Mouse (Mus musculus) right cerebral cortex, adult 2 months (tissue): ENCODE measurements around the gene Zc3hav1l.

Experiments used
- DNase-seq, 2 experiments: peaks; one replicate each; pipeline ENCODE4 v3.0.0; 2021 to 2022; ENCODE audit warnings: low spot score in 2 of 2

Zc3hav1l gene

DNA sequence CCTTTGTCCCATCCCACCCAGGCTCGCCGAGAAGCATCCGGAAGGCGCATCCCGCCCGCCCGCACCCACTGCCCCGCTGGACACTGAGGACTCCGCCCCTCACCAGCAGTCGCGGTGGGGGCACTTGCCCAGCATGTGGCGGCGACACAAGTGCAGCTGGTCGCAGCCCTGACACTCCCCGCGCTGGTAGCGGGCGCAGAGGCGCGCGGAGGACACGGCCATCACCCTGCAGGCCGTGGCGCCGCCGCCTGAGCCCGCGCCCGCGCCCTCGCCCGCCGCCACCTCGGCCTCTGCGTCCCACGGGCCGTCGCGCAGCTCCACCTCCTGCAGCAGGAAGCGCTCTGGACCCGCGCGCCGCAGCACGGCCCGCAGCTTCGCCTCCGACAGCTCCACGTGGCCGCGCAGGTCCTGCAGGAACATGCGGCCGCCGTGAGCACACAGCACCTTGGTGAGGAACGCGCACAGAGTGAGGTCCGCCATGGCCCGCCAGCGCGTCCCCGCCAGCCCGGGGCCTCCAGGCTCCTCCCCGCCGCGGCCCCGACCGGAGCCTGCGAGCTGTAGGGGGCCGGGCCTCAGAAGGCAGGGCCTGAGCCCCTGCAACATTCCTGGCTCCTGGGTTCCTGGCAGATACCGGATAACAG, at the start of gene Zc3hav1l:
TSS of gene Zc3hav1l (minus strand) at position 499 of the 641 bp plus-strand sequence.
- DNase-seq: peak; percentile 35 to 60

DNA sequence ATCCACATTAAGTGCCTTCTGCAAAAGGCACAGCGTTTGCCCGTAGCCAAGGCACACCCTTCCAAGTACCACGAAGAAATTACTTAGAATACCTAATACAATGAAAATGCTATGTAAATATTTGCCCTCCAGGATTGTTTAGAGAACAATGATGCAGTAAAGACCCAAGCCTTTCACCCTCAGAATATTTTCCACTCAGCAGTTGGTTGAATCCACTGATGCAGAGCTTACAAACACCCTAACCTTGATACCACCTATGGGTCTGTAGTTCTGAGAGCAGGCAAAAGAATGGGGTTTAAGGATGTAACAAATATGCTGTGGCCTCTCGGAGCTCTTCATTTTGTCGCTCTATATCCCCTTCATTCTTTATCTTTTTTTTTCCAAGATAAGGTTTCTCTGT, 48.8 kb upstream of the Zc3hav1l start:
- DNase-seq: no peak

DNA sequence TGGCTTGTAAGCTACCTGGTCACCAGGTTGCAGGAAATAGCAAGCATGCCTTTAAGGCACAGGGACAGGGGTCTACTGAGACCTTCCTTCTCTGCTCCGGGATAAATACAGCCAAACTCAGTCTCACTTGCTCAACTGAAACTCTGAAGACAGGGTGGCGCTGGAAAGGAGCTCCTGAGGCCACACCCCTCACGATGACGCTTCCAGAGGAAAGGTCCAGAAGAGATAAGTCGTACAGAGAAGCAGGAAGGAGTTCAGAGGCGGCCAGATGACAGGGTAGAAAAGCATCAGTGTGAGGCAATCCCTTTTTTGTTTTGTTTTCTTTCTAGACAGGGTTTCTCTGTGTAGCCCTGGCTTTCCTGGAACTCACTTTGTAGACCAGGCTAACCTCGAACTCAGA, 46.7 kb upstream of the Zc3hav1l start:
- DNase-seq: no peak

DNA sequence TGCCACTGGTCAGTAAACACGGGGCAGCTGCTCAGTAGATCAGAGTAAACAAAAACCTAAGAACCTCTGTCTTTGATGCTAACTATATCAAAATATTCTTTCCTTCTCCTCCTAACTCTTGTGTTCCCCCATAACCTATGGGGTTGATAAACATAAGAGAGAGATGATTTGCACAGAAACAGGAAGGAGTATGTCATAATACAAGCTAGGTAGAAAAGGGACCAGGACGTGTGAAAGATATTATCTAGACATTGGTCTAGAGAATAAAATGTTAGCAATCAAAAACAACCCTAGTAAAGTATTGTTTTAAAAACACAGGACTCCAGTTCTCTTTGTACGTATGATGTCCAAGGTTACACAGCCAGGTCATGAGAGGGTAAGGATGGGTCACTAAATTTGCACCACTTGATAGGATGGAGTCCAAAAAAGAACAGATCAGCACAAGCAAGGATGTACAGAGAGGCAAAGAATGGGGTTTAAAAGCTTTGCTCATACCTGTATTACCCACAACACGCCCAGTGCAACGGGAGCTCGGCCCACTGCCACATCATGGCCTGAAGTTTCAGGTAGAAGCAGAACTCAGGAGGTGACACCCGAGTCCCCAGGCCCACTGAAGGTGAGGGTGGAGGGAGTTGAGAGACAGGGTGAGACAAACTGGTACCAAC, 45.1 kb upstream of the Zc3hav1l start:
- DNase-seq: no peak

DNA sequence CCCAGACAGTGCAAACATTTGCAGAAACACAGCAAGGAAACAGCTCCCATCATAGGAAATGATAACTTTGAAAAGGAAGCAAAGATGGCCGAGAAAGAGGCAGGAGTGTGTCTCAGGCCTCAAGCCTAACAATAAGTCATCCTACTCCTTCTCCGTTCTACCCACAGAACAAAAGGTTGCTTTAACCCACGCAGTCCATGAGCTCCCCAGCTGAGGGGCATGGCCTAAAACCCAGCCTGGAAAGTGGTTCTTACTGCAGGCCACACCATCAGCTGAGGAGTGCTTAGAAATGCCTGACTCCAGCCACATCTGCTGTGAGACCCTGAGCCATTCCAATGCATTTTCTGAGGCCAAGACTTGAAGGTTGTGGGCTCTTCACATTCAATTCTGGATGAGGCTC, 44.5 kb upstream of the Zc3hav1l start:
- no peak for DNase-seq

DNA sequence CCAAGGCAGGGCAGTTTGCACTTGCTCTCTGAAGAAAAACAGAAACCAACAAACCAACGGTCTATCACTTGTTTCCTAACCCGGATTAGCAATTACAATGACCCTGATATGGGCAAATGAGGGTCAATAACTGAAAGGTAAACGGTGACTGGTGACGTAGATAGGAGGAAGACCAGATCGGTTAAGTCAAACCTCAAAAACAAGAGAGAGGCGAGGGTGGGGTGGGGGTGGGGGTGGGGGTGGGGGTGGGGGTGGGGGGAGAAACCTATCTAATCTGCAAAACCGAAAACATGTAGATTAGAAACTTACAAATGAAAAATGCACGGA, 43.6 kb upstream of the Zc3hav1l start:
- no peak for DNase-seq

DNA sequence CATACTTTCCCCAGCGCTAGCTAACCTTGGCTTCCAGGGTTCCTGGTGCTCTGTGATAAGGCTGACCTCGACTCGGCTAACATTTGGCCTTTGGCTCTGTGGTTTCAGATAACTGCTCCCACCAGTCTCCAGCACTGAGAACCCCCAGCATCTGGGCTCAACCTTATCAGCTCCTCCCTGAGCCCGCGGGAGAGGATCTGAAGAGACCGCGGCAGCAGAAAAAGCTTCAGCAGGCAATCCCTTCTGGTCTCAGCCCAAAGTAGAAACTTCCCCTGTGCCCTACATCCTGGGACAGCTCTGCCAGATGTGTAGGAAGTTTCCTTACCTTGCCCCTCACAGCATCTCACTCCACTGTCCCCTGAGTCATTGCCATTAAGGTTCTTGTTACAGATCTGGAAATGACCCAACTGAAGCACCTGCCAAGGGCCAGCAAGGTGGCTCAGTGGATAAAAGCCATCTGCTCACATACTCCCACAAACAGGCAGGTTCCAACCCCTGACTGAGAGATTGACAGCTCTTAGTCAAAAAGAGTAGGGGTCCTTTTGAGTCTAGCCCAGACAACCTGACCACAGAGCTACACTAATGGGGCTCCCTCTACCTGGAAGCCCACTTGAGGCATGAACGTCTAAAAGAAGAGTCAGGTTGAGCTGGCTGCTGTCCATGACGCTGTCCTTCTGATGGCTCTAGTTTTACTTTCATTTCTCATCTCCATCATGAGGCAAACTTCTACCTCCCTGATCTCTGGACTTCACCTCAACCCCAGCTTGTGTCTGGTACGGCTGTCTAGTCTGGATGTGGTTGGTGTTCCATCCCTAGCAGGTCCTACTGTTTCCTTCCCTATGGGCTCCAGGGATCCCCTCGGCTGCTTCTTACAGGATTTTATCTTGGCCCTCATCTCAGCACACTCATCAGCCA, 42.9 kb upstream of the Zc3hav1l start:
- no peak for DNase-seq

DNA sequence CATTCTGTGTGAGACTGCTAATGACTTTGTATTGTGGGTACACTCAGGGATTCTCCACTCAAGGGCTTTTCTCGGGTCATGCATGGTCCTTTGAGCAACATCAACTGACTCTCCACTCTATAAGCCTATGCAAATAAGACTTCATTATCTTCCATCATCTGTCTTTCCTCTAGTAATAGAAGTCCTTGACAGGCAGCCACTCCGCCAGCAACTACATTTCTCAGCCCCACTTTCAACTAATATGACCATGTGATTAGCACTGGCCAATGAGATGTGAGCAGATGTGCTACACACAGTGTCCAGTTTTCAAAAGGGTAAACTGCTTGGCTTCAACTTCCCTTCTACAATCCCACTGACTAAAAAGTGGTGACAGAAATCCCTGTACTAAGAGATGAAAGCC, 40.0 kb upstream of the Zc3hav1l start:
- DNase-seq: no peak

DNA sequence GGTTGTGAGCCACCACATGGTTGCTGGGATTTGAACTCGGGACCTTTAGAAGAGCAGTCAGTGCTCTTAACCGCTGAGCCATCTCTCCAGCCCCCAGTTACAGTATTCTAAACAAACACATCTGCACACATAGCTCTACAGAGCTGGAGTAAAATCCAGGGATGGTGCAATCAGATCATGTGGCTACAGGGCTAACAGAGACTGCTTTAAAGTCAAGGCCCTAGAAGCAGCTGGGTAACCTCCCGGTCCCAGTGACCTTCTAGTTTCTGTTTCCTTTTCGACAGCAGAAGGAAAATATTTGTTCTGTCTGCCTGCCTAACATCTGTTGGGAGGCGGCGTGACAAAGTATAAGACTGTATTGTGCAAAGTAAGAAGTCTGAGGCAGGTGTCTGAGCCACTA, 38.9 kb upstream of the Zc3hav1l start:
- no peak for DNase-seq

DNA sequence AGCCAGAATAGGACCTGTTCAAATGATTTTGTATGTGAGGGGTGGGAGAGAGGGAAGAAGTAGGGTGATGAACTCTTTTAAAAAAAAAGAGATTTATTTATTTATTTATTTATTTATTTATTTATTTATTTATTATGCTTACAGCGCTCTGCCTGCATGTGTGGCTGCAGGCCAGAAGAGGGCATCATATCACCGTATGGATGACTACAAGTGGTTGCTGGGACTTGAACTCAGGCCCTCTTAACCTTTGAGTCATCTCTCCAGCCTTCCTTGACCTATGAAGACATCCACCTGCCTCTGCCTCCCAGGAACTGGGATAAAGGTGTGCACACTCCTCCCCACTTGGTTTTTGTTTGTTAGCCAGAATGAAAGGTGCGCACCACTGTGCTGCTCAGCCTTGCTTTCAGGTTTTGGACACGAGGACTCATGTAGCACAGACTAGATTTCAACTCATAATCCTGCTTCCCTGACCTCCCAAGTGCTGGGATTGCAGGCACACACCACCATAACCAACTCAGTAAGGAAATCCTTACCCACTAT, 38.2 kb upstream of the Zc3hav1l start:
- no peak for DNase-seq

DNA sequence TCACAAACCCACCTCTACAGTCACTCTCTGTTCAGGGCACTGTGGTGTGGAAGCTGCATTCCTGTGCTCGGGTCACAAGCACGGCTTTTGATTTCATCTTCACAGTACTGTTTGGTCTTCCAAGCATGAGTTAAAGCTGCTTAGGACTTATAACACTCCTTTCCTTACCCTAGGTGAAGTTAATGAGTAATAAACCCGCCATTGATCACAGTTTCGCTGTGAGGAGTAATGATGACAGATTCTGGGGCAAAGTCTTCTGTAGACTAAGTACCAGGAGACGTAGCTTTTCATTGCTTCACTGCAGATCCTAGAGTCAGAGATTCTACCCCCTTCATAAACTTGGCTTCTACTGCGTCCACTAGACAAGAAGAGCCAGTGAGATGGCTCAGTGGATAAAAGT, 36.2 kb upstream of the Zc3hav1l start:
- no peak for DNase-seq

DNA sequence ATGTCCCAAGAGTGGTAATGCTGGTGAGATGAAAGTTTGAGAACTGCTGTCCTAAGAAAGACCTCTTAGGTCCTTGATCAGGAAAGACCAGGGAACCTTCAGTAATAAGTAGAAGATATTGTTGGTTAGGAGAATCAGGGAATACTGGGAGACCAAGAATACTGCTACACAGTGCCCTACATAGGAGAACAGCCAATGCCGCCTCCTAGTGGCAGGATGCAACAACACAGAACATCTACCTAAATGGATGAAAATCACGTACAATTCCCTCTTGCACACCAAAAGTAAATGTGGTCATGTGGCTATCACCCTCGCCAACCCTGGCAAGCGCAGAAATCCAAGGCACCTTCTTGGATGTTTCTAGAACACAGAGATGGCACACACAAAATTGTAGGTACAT, 27.5 kb upstream of the Zc3hav1l start:
- peak; percentile 55 to 59 for DNase-seq

DNA sequence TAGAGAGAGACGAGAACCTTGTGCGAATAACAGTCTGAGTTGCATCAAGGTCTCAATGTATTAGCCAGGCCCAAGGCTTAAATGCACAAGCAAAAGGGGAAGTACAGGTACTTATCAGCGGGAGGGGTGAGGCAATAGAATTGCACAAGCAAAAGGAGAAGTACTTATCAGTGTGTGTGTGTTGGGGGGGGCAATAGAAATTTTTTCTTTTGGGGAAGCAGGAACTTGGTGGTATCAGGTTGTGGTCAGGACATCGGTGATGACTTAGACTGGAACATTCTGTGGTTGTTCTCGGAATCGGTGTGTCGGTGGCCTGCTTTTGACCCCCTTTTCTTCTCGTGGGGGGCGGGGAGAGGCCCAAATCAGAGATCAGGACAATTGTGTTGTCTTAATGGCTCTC, 21.6 kb upstream of the Zc3hav1l start:
- no peak for DNase-seq

DNA sequence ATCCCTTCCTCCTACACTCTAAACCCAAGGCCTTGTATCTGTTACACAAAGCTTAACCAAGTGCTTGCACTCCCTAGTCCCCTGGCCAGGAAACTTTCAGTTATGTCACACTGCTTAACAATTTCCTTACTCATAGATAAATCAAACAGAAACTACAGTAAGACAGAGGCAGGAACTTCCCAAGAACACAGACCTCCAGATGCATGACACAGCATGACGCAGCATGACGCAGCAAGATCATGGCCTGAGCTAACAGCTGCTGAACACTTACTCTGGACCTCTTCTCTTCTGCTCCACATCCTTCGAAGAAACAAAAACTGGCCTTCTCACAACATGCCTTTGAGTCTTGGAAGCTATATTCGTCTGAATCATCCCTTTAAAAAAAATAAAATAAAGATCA, 17.0 kb upstream of the Zc3hav1l start:
- DNase-seq: no peak

DNA sequence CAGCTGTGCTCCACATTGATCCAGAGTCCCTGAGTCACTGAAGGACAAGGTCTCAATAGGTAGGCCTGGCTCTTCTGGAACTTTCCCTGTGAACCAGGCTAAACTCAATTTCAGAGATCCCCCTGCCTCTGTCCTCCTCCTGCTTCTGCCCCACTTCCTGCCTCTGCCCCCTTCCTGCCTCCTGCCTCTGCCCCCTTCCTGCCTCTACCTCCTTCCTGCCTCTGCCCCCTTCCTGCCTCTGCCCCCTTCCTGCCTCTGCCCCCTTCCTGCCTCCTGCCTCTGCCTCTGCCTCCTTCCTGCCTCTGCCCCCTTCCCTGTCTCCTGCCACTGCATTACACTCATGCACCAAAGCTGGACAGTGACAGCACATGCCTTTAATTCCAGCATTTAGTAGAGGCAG, 10.7 kb upstream of the Zc3hav1l start:
- no peak for DNase-seq

DNA sequence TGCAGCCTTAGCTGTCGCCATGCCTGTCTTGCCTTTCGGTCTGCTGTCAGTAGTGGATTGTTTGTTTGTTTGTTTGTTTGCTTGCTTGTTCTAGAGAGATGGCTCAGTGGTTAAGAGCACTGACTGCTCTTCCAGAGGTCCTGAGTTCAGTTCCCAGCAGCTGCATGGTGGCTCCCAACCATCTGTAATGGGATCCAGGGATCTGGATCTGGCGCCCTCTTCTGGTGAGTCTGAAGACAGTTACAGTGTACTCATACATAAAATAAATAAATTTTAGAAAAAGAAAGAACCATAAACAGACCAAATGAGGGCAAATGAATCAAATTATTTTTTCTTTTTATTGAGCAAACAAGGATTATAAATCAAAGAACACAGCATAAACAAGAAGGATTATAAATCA, 5.9 kb upstream of the Zc3hav1l start:
- no peak for DNase-seq

DNA sequence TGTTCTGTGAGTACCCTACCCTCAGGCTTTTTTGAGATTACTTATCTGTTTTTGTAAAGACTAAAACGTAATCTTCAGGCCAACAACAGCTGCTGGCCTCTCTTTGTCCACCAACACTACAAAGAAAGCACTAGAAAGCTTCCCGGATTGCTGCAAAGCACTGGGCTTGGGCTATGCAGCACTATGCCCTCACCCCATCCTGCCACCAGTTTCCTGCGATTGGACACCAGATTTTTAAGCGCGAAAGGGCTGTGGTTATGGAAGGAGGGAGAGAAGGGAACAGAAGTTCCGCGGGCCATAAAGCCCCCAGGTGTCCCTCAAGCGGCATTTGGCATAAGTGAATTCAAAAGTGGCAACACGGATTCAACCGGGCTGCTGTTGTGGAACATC, 818 bp downstream of the Zc3hav1l start:
- peak in 1 of 2 experiments; percentile 10 for DNase-seq

DNA sequence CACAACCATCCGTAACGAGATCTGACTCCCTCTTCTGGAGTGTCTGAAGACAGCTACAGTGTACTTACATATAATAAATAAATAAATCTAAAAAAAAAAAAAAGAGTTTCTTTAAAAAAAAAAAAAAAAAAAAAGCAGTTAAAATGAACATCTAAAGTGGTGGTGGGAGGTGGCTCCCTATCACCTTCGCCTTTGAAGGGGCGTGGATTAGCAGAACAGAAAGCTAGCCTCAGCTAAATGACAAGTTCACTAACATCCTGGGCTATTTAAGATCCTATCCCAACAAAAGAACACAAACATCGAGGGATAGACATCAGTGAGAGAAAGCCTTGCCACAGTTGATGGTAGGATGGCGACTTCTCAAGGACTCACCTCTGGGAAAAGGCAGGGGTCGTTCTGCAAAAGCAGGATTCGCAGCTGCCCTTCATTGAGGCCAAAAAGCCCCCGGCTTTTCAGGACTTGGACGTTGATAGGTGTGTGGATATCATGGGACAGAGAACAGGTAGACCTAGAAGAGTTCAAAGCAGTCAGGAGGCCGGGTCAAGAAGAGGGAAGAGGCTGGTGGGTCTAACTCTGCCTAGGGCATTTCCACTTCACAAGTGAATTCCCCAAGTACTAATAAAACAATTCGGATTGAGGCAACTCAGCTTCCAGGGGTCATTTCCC, 1.3 kb downstream of the Zc3hav1l start:
- DNase-seq: no peak

DNA sequence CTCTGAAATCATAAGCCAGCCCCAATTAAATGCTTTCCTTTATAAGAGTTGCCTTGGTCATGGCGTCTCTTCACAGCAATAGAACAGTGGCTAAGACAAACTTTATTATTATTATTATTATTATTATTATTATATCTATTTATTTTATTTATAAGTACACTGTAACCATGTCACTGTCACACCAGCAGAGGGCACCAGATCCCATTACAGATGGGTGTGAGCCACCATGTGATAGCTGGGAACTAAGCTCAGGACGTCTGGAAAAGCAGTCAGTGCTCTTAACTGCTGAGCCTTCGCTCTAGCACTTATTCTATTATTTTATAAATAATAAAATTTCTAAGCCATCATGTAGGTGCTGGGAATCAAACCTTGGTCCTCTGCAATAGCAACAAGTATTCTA, 5.4 kb downstream of the Zc3hav1l start:
- no peak for DNase-seq

DNA sequence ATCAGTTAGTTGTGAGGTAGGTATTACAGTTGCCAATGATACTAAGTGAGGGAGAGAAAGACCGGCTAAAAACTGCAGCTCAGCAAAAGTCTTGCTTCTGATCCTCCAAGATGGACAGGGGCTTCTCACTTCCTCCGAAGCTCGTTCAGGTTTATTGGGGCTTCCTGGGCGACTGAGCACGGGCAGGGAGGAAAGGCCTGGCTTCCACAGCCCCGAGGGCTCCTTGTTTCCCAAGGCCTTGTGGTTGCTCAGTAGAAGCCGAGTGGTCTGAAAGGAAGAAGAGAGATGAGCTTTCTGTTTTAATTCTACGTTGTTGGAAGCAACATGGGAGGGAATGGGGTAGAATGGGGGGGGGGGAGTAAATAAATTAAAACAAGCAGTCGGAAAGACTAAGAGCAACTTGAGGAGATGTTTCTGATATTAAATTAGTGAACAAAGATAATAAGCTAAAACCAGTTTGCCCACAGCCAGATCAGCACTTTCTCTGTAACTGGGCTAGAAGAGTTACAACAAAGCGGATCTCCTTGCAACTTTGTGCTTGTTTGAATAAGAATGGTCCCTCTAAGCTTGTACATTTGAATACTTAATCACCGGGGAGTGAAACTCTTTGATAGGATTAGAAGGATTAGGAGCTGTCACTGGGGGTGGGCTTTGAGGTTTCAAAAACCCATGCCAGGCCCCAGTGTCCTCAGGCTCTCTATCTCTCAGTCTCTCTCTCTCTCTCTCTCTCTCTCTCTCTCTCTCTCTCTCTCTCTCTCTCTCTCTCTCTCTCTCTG, 6.0 kb downstream of the Zc3hav1l start:
- DNase-seq: no peak

DNA sequence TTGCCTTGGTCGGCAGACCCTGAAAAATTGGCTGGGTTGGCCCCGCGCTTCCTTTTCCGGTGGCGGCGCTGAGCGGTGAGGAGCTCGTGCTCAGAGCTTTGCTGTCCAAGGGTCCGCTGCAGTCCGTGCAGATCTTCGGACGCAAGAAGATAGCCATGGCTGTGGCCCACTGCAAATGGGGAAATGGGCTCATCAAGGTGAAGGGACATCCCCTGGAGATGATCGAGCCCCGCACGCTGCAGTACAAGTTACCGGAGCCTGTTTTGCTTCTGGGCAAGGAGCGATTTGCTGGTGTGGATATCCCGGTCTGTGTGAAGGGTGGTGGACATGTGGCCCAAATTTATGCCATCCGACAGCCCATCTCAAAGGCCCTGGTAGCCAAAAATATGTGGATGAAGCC, 14.6 kb downstream of the Zc3hav1l start:
- no peak for DNase-seq
